Mouse (Mus musculus) spleen, adult 2 months (tissue): ENCODE results near the gene Zbtb8a.

Experiments used
- CTCF ChIP-seq: fragments of 200-500 bp; IDR thresholded peaks from 2 replicates; pipeline ENCODE4 v1.5.1; 2011; ENCODE audit warnings: mild to moderate bottlenecking, inconsistent platforms; ENCODE audit not compliant: insufficient read depth, insufficient read length, insufficient replicate concordance; ENCODE audit errors: extremely low read depth
- POLR2A ChIP-seq: fragments of 200-500 bp; IDR thresholded peaks from 2 replicates; pipeline ENCODE4 v1.6.1; 2011; ENCODE audit warnings: low read depth, low read length, inconsistent platforms

GRCm38 (mm10) chr4:129362771-129363170 is 15.1 kb downstream of the Zbtb8a start:
- TF ChIP-seq CTCF (no peak), POLR2A (no peak)
